Mouse (Mus musculus) cerebellum, adult 2 months (tissue): ENCODE data around the gene Fyb.

ENCODE experiments used
- CTCF ChIP-seq: fragments of 200-500 bp; IDR thresholded peaks from 2 replicates; pipeline ENCODE4 v1.5.1; 2011; ENCODE audit warnings: low read depth, mild to moderate bottlenecking, control low read depth, low read length, moderate library complexity, borderline replicate concordance; ENCODE audit not compliant: insufficient read depth
- POLR2A ChIP-seq: fragments of 200-500 bp; IDR thresholded peaks from 2 replicates; pipeline ENCODE4 v1.6.1; 2011; ENCODE audit warnings: low read length, control low read depth, borderline replicate concordance; ENCODE audit not compliant: insufficient read depth

DNA sequence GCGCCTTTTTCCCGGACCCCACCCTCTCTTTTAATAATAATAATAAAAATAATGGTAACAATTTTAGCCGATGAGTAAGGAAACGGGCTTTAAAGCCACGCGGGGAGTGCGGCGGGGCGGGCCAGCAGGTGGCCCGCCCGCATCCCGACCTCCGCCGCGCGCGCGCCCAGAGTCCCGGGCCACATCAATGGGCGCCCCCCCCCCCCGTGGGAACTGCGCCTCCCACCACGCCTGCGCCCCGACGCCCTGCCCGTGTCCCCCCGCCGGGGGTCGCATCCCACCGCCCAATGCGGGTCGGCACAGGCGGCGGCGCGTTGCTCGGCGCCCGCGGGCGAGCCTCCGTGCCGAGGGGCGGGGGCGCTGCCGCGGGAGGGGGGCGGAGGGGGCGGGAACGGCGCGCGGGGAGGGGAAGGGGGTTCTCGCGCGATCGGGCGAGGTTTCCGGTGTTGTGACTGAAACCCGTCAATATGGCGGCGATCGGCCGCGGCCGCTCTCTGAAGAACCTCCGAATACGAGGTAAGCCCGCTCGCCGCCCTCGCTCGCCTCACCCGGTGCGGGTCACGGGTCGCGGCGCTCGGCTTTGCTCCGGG is 185.4 kb downstream of the Fyb start, which contains the start of gene Rictor:
- TF ChIP-seq POLR2A: peak; percentile 54; the same call in 1 of the 2 replicates
- no peak for TF ChIP-seq CTCF
